Mouse (Mus musculus) CH12.LX (cell line): ENCODE measurements around the gene Timm13. TPM values are rescaled to one million over a fixed set of nuclear protein-coding genes. Genes with fewer than 3 reads are reported as not detected.

Source experiments
- DNase-seq: peaks from one replicate; pipeline ENCODE4 v3.0.0-alpha.2; 2013; ENCODE audit errors: extremely low read depth
- H3K27ac ChIP-seq: 2 replicates; pipeline ENCODE4 v1.5.1; 2012; ENCODE audit warnings: low read depth, mild to moderate bottlenecking, control low read depth, moderate library complexity; ENCODE audit not compliant: insufficient read depth
- H3K27me3 ChIP-seq: replicated peaks from 2 replicates; pipeline ENCODE3; 2012; ENCODE audit warnings: inconsistent platforms
- H3K36me3 ChIP-seq, 2 experiments: replicated peaks in 1 of 2; 2 replicates each; pipeline versions ENCODE3 to v1.6.1; 2012; ENCODE audit warnings: inconsistent platforms in 1 of 2, low read length in 1 of 2, mild to moderate bottlenecking in 1 of 2, mixed read lengths in 1 of 2, moderate library complexity in 1 of 2; ENCODE audit not compliant: control insufficient read depth in 1 of 2, insufficient read depth in 1 of 2
- H3K4me1 ChIP-seq, 2 experiments: 2 replicates each; pipeline ENCODE4 v1.6.1; 2012; ENCODE audit warnings: inconsistent platforms in 1 of 2, moderate library complexity in 1 of 2; ENCODE audit not compliant: insufficient read depth in 2 of 2, control insufficient read depth in 1 of 2
- H3K4me2 ChIP-seq: 2 replicates; pipeline ENCODE4 v1.6.1; 2012; ENCODE audit warnings: low read depth, mild to moderate bottlenecking, control low read depth; ENCODE audit not compliant: poor library complexity, insufficient read depth, severe bottlenecking
- H3K4me3 ChIP-seq, 3 experiments: fragments of 150-350 bp in 1 of 3; sonication (generic) in 1 of 3; replicated peaks in 1 of 3; 2 replicates each; pipeline versions ENCODE3 to v1.5.1; 2011 to 2012; ENCODE audit warnings: low read depth in 2 of 3, low read length in 2 of 3, mild to moderate bottlenecking in 2 of 3, moderate library complexity in 2 of 3, control low read depth in 1 of 3, improper control_type of control experiment in 1 of 3, inconsistent platforms in 1 of 3, mixed read lengths in 1 of 3; ENCODE audit not compliant: poor library complexity in 1 of 3
- H3K79me2 ChIP-seq: replicated peaks from 2 replicates; pipeline ENCODE4 v1.6.1; 2012; ENCODE audit warnings: mild to moderate bottlenecking, moderate library complexity; ENCODE audit not compliant: control insufficient read depth, poor library complexity, insufficient read depth, severe bottlenecking; ENCODE audit errors: extremely low read depth
- H3K9ac ChIP-seq: 2 replicates; pipeline ENCODE4 v1.6.1; 2012; ENCODE audit warnings: low read depth, mild to moderate bottlenecking, control low read depth, moderate library complexity; ENCODE audit not compliant: insufficient read depth
- H3K9me3 ChIP-seq: replicated peaks from 2 replicates; pipeline ENCODE3; 2012; ENCODE audit warnings: low read length, inconsistent platforms, mixed read lengths
- BHLHE40 ChIP-seq: IDR thresholded peaks from 2 replicates; pipeline ENCODE4 v1.6.1; 2011; ENCODE audit warnings: mild to moderate bottlenecking, low read depth, low read length, improper control_type of control experiment
- CHD1 ChIP-seq: IDR thresholded peaks from 2 replicates; pipeline ENCODE4 v1.6.1; 2012; ENCODE audit warnings: low read depth, low read length, improper control_type of control experiment, inconsistent platforms
- CHD2 ChIP-seq: IDR thresholded peaks from 2 replicates; pipeline ENCODE4 v1.6.1; 2011; ENCODE audit warnings: low read length, improper control_type of control experiment
- ELF1 ChIP-seq: IDR thresholded peaks from 2 replicates; pipeline ENCODE4 v1.6.1; 2014; ENCODE audit warnings: low read depth, mild to moderate bottlenecking, inconsistent platforms, low read length, improper control_type of control experiment
- EP300 ChIP-seq: IDR thresholded peaks from 2 replicates; pipeline ENCODE4 v1.6.1; 2011; ENCODE audit warnings: low read length, improper control_type of control experiment
- ETS1 ChIP-seq: conservative IDR thresholded peaks from 2 replicates; pipeline ENCODE4 v1.6.1; 2012; ENCODE audit warnings: low read depth, mild to moderate bottlenecking, inconsistent platforms, low read length, improper control_type of control experiment, moderate library complexity
- IRF4 ChIP-seq: IDR thresholded peaks from 2 replicates; pipeline ENCODE4 v1.6.1; 2014; ENCODE audit warnings: low read depth, mild to moderate bottlenecking, inconsistent platforms, low read length, improper control_type of control experiment
- JUN ChIP-seq: IDR thresholded peaks from 2 replicates; pipeline ENCODE4 v1.6.1; 2011; ENCODE audit warnings: low read depth, mild to moderate bottlenecking, low read length, improper control_type of control experiment, moderate library complexity; ENCODE audit not compliant: insufficient read depth
- JUND ChIP-seq: conservative IDR thresholded peaks from 2 replicates; pipeline ENCODE4 v1.6.1; 2011; ENCODE audit warnings: low read depth, low read length, improper control_type of control experiment
- KAT2A ChIP-seq: IDR thresholded peaks from 2 replicates; pipeline ENCODE4 v1.6.1; 2012; ENCODE audit warnings: low read length, improper control_type of control experiment, inconsistent platforms; ENCODE audit not compliant: insufficient replicate concordance
- MAFK ChIP-seq: IDR thresholded peaks from 2 replicates; pipeline ENCODE4 v1.6.1; 2011; ENCODE audit warnings: low read length, improper control_type of control experiment; ENCODE audit not compliant: insufficient replicate concordance
- MAX ChIP-seq: IDR thresholded peaks from 2 replicates; pipeline ENCODE4 v1.6.1; 2011; ENCODE audit warnings: low read length, improper control_type of control experiment
- MAZ ChIP-seq: IDR thresholded peaks from 2 replicates; pipeline ENCODE4 v1.6.1; 2012; ENCODE audit warnings: low read depth, mild to moderate bottlenecking, inconsistent platforms, low read length, improper control_type of control experiment, moderate library complexity
- MEF2A ChIP-seq: IDR thresholded peaks from 2 replicates; pipeline ENCODE4 v1.6.1; 2014; ENCODE audit warnings: low read depth, mild to moderate bottlenecking, inconsistent platforms, low read length, improper control_type of control experiment, borderline replicate concordance
- MXI1 ChIP-seq: IDR thresholded peaks from 2 replicates; pipeline ENCODE4 v1.6.1; 2011; ENCODE audit warnings: mild to moderate bottlenecking, low read depth, low read length, improper control_type of control experiment
- NRF1 ChIP-seq: IDR thresholded peaks from 2 replicates; pipeline ENCODE4 v1.6.1; 2014; ENCODE audit warnings: low read depth, mild to moderate bottlenecking, inconsistent platforms, low read length, improper control_type of control experiment, moderate library complexity
- PAX5 ChIP-seq: IDR thresholded peaks from 2 replicates; pipeline ENCODE4 v1.6.1; 2012; ENCODE audit warnings: low read length, inconsistent platforms, mixed read lengths
- POLR2A ChIP-seq: IDR thresholded peaks from 2 replicates; pipeline ENCODE4 v1.6.1; 2011; ENCODE audit warnings: low read depth, mild to moderate bottlenecking, improper control_type of control experiment, low read length
- POLR2AphosphoS2 ChIP-seq: IDR thresholded peaks from 2 replicates; pipeline ENCODE4 v1.6.1; 2011; ENCODE audit warnings: low read depth, low read length, improper control_type of control experiment
- RAD21 ChIP-seq: IDR thresholded peaks from 2 replicates; pipeline ENCODE4 v1.6.1; 2011; ENCODE audit warnings: low read depth, mild to moderate bottlenecking, low read length, improper control_type of control experiment, moderate library complexity
- RCOR1 ChIP-seq: conservative IDR thresholded peaks from 2 replicates; pipeline ENCODE4 v1.6.1; 2012; ENCODE audit warnings: low read depth, mild to moderate bottlenecking, inconsistent platforms, low read length, improper control_type of control experiment
- SIN3A ChIP-seq: IDR thresholded peaks from 2 replicates; pipeline ENCODE4 v1.6.1; 2012; ENCODE audit warnings: low read length, improper control_type of control experiment, inconsistent platforms
- TBP ChIP-seq: conservative IDR thresholded peaks from 2 replicates; pipeline ENCODE4 v1.6.1; 2011; ENCODE audit warnings: low read depth, low read length, improper control_type of control experiment
- ZC3H11A ChIP-seq: IDR thresholded peaks from 2 replicates; pipeline ENCODE4 v1.6.1; 2012; ENCODE audit warnings: low read depth, mild to moderate bottlenecking, inconsistent platforms, low read length, improper control_type of control experiment
- ZMIZ1 ChIP-seq: IDR thresholded peaks from 2 replicates; pipeline ENCODE4 v1.6.1; 2012; ENCODE audit warnings: low read depth, mild to moderate bottlenecking, inconsistent platforms, low read length, improper control_type of control experiment
- ZNF384 ChIP-seq: IDR thresholded peaks from 2 replicates; pipeline ENCODE4 v1.6.1; 2012; ENCODE audit warnings: low read depth, low read length, improper control_type of control experiment, inconsistent platforms
- dilution Hi-C: fragments of 300-500 bp; cut with MboI; formaldehyde crosslinking; loops from 2 replicates; pipeline ENCODE4 v1.14.3; 2020; ENCODE audit warnings: low sequenced_read_pairs; ENCODE audit not compliant: extremely low pct_unique_long_range_greater_than_20kb, extremely low pct_ligation_motif_present
- in situ Hi-C: fragments of 300-500 bp; cut with MboI; formaldehyde crosslinking; loops from 3 replicates; pipeline ENCODE4 v1.14.3; 2019; ENCODE audit warnings: low sequenced_read_pairs, low pct_ligation_motif_present, low pct_unique_long_range_greater_than_20kb, mixed read lengths
- polyA plus RNA-seq: library from polyadenylated mRNA; unstranded; fragments of >175 nt; gene quantifications from 2 replicates; pipeline ENCODE4 v1.2.1, GENCODE M21; 2012; ENCODE audit warnings: low read depth; ENCODE audit not compliant: insufficient read length
- total RNA-seq, 2 experiments: library from RNA; depleted of rRNA; stranded (reverse); fragments of 300-350 nt in 1 of 2; fragments of >200 nt in 1 of 2; gene quantifications; 2 replicates each; pipeline ENCODE4 v1.2.3; 2012 to 2014

Gene Timm13
- total and polyA plus RNA-seq, 3 experiments, result 137 to 292 (median 279) TPM

DNA sequence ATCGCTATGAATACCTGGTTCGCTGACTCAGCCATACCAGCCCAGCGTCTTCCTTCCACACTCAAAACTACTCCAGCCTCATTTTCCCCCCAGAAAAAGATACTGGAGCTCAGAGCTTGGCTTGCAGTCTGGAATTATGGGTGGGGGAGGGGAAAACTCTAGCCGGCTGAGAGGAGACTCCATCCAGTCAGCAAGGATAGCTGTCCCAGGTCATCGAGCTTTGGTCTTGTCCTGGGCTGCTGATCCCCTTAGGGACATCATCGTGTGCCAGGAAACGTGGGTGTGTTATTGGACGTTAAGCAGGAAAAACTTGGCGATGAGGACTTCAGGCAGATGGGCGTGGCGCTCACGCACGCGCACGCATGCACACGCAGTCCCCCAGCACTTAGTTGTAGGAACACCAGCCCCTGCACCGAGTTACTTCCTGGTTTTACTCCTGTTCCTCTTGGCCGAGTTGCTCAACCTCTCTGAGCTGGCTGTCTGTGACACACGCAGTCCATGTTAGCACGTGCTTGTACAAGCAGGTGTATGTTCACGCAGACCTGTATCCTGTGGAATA lies 32.7 kb upstream of the Timm13 start (continued):
- TF ChIP-seq BHLHE40, result peak; percentile 66

- H3K27ac ChIP-seq, result no peak overlapping the region
Measured at GRCm38 (mm10) chr10:80932700-80933420, 32.1 kb upstream of the Timm13 start.

GRCm38 (mm10) chr10:80932206-80932605 lies 31.4 kb upstream of the Timm13 start:
- Histone ChIP-seq H3K27me3 (peaks cover 14% of the 10 kb centered on the region), H3K27ac (no peak overlapping the region), H3K36me3 (peaks cover 3 to 14% of the 10 kb centered on the region in 2 experiments), H3K4me3 (peak overlapping the region; percentile 14 to 89 (median 18)), H3K9me3 (no peaks in the 10 kb centered on the region), H3K4me1 (peaks cover 28 to 75% of the 10 kb centered on the region in 2 experiments), H3K4me2 (peak overlapping the region; percentile 73), H3K9ac (no peak overlapping the region), H3K79me2 (peaks cover 9% of the 10 kb centered on the region)
- dilution Hi-C loops, result no loop called here
- TF ChIP-seq JUND, result no peak
- no peak for TF ChIP-seq MAX
- no peak for TF ChIP-seq ZC3H11A
- peak; percentile 48; the same call in 1 of the 2 replicates for TF ChIP-seq POLR2A
- no peak; the same call in 1 of the 2 replicates for TF ChIP-seq CHD1
- TF ChIP-seq BHLHE40, result no peak
- TF ChIP-seq MXI1, result no peak
- no peak for TF ChIP-seq ZMIZ1
- TF ChIP-seq NRF1, result no peak
- peak; percentile 77 for TF ChIP-seq CHD2
- no peak for TF ChIP-seq JUN
- no peak for TF ChIP-seq RAD21
- no peak for TF ChIP-seq MAFK
- TF ChIP-seq RCOR1, result no peak
- TF ChIP-seq TBP, result no peak
- TF ChIP-seq ELF1, result 0 out of 2 replicates have a peak, but pooled peaks have one; percentile 16
- peak; percentile 90; the same call in 1 of the 2 replicates for TF ChIP-seq POLR2AphosphoS2
- TF ChIP-seq MEF2A, result 0 out of 2 replicates have a peak, but pooled peaks have one; percentile 10
- TF ChIP-seq ETS1, result peak; percentile 13; the same call in 1 of the 2 replicates
- TF ChIP-seq SIN3A, result no peak
- TF ChIP-seq PAX5, result no peak
- TF ChIP-seq EP300, result no peak
- in situ Hi-C loops, result loop anchor here (5.0 kb wide), 1 partner anchor 35 kb away; no protein-coding TSS in a partner anchor
- DNase-seq, result no peak

More at GRCm38 (mm10) chr10:80932700-80933420, 32.1 kb upstream of the Timm13 start:
- TF ChIP-seq MEF2A (0 out of 2 replicates have a peak, but pooled peaks have one; percentile 6), ZNF384 (peak; percentile 9; the same call in 1 of the 2 replicates), KAT2A (no peak), MAZ (0 out of 2 replicates have a peak, but pooled peaks have one; percentile 58), CHD2 (peak; percentile 67; the same call in 1 of the 2 replicates), ETS1 (peak; percentile 50; the same call in 1 of the 2 replicates), ZMIZ1 (no peak), BHLHE40 (peak; percentile 45; the same call in 1 of the 2 replicates), IRF4 (peak; percentile 40; the same call in 1 of the 2 replicates)
- Histone ChIP-seq H3K36me3 (peaks cover 3 to 14% of the 10 kb centered on the region in 2 experiments), H3K4me1 (peaks cover 34 to 79% of the 10 kb centered on the region in 2 experiments), H3K79me2 (peaks cover 9% of the 10 kb centered on the region), H3K4me2 (peak overlapping the region; percentile 73), H3K4me3 (peak overlapping the region in 2 of 3 experiments; percentile 13 to 89), H3K27me3 (peaks cover 19% of the 10 kb centered on the region), H3K9ac (no peak overlapping the region), H3K9me3 (no peaks in the 10 kb centered on the region)
- DNase-seq, result no peak
- in situ Hi-C loops (loop anchor here (5.0 kb wide), 1 partner anchor 34 kb away; no protein-coding TSS in a partner anchor), dilution Hi-C loops (no loop called here)
